Mouse (Mus musculus): ENCODE measurements around the gene Grin2c.

GRCm38 (mm10) chr11:115209958-115210357 is 57.1 kb downstream of the Grin2c start:
- TF ChIP-seq GATA1 (IDR thresholded peaks at IDR 0.05; ENCODE audit: borderline replicate concordance, low read length) (no peak), FLI1 (IDR thresholded peaks at IDR 0.05; ENCODE audit: low read length) (no peak)
